Mouse (Mus musculus): Measurements from ENCODE around the gene Gm28308. TPM values are rescaled to one million over a fixed set of nuclear protein-coding genes. Genes with fewer than 3 reads are reported as not detected.

The Gm28308 gene
- total and polyA plus RNA-seq, 3 experiments: not detected

- Histone ChIP-seq H3K9me3 (replicated peaks; ENCODE audit: insufficient read depth, low read length) (no peaks in the 10 kb centered on the region), H3K9ac (ENCODE audit: control insufficient read depth, low read depth, low read length, poor library complexity, severe bottlenecking) (no peak overlapping the region), H3K4me3 (ENCODE audit: control insufficient read depth in 1 of 2, insufficient read depth in 1 of 2, low read depth in 2 of 2, low read length in 2 of 2) (no peak overlapping the region), H3K79me2 (ENCODE audit: control insufficient read depth, insufficient read depth, low read length, poor library complexity) (no peaks in the 10 kb centered on the region), H3K27ac (ENCODE audit: control insufficient read depth, low read depth, low read length) (no peak overlapping the region), H3K4me1 (ENCODE audit: control insufficient read depth in 1 of 2, insufficient read depth in 2 of 2, low read length in 2 of 2) (no peaks in the 10 kb centered on the region), H3K36me3 (ENCODE audit: control insufficient read depth in 1 of 2, insufficient read depth in 2 of 2, low read length in 2 of 2) (no peaks in the 10 kb centered on the region), H3K27me3 (ENCODE audit: control insufficient read depth in 1 of 2, insufficient read depth in 2 of 2, low read length in 2 of 2) (no peaks in the 10 kb centered on the region)
- TF ChIP-seq ETS1 (IDR thresholded peaks at IDR 0.05; ENCODE audit: low read depth, low read length) (no peak), SMC3 (IDR thresholded peaks at IDR 0.05; ENCODE audit: low read depth, low read length) (no peak), POLR2A (IDR thresholded peaks at IDR 0.05; ENCODE audit: control insufficient read depth in 1 of 2, insufficient read depth in 1 of 2, low read depth in 1 of 2, low read length in 2 of 2, poor library complexity in 1 of 2) (no peak), POLR2AphosphoS2 (IDR thresholded peaks at IDR 0.05; ENCODE audit: low read length) (no peak), BHLHE40 (IDR thresholded peaks at IDR 0.05; ENCODE audit: borderline replicate concordance, low read depth, low read length) (no peak), NELFE (IDR thresholded peaks at IDR 0.05; ENCODE audit: low read depth, low read length) (no peak), TCF12 (IDR thresholded peaks at IDR 0.05; ENCODE audit: low read depth, low read length) (no peak), CTCF (IDR thresholded peaks at IDR 0.05 in 2 of 3, conservative IDR thresholded peaks at IDR 0.05 in 1 of 3; ENCODE audit: control insufficient read depth in 1 of 3, insufficient read depth in 1 of 3, low read depth in 2 of 3, low read length in 3 of 3, poor library complexity in 1 of 3, severe bottlenecking in 1 of 3) (no peak), CHD1 (IDR thresholded peaks at IDR 0.05; ENCODE audit: low read depth, low read length) (no peak), MAX (IDR thresholded peaks at IDR 0.05; ENCODE audit: low read length) (no peak), MEF2A (IDR thresholded peaks at IDR 0.05; ENCODE audit: extremely low read depth, insufficient replicate concordance, low read depth, low read length, poor library complexity, severe bottlenecking) (no peak), USF1 (IDR thresholded peaks at IDR 0.05; ENCODE audit: low read depth, low read length) (no peak), RAD21 (IDR thresholded peaks at IDR 0.05; ENCODE audit: low read depth, low read length) (no peak), RCOR1 (IDR thresholded peaks at IDR 0.05; ENCODE audit: low read depth, low read length) (no peak), HCFC1 (IDR thresholded peaks at IDR 0.05; ENCODE audit: low read depth, low read length) (no peak), MAZ (IDR thresholded peaks at IDR 0.05; ENCODE audit: low read depth, low read length) (no peak), USF2 (IDR thresholded peaks at IDR 0.05; ENCODE audit: borderline replicate concordance in 1 of 2, insufficient read depth in 1 of 2, low read depth in 1 of 2, low read length in 2 of 2) (no peak), MXI1 (IDR thresholded peaks at IDR 0.05; ENCODE audit: low read depth, low read length) (no peak), ELF1 (IDR thresholded peaks at IDR 0.05; ENCODE audit: low read depth, low read length) (no peak)
- no peak for DNase-seq (ENCODE audit: low read depth, low spot score)
Observed at GRCm38 (mm10) chr6:52232984-52233545, 19.9 kb upstream of the Gm28308 start.

GRCm38 (mm10) chr6:52232568-52232965 lies 19.4 kb upstream of the Gm28308 start:
- TF ChIP-seq CHD2 (IDR thresholded peaks at IDR 0.05; ENCODE audit: low read length): no peak
- TF ChIP-seq EP300 (IDR thresholded peaks at IDR 0.05; ENCODE audit: low read depth in 1 of 2, low read length in 2 of 2): no peak
- TF ChIP-seq UBTF (IDR thresholded peaks at IDR 0.05; ENCODE audit: borderline replicate concordance, insufficient read depth, low read depth, low read length): no peak
- TF ChIP-seq TAL1 (IDR thresholded peaks at IDR 0.05; ENCODE audit: low read length): no peak
- TF ChIP-seq RCOR1 (IDR thresholded peaks at IDR 0.05; ENCODE audit: low read depth, low read length): no peak
- no peak for TF ChIP-seq TBP (IDR thresholded peaks at IDR 0.05; ENCODE audit: low read depth, low read length)
- no peak for TF ChIP-seq ZC3H11A (IDR thresholded peaks at IDR 0.05; ENCODE audit: low read depth, low read length)
- TF ChIP-seq HCFC1 (IDR thresholded peaks at IDR 0.05; ENCODE audit: low read depth, low read length): no peak
- TF ChIP-seq MXI1 (IDR thresholded peaks at IDR 0.05; ENCODE audit: low read depth, low read length): no peak
- no peak for TF ChIP-seq POLR2AphosphoS2 (IDR thresholded peaks at IDR 0.05; ENCODE audit: low read length)
- TF ChIP-seq POLR2AphosphoS5 (IDR thresholded peaks at IDR 0.05; ENCODE audit: borderline replicate concordance, low read depth, low read length): no peak
- no peak for TF ChIP-seq KAT2A (conservative IDR thresholded peaks at IDR 0.05; ENCODE audit: low read depth, low read length)
- no peak for TF ChIP-seq USF2 (IDR thresholded peaks at IDR 0.05; ENCODE audit: borderline replicate concordance in 1 of 2, insufficient read depth in 1 of 2, low read depth in 1 of 2, low read length in 2 of 2)
- no peak for TF ChIP-seq RAD21 (IDR thresholded peaks at IDR 0.05; ENCODE audit: low read depth, low read length)
- no peak for TF ChIP-seq ZMIZ1 (IDR thresholded peaks at IDR 0.05; ENCODE audit: low read depth, low read length)
- no peak for TF ChIP-seq CHD1 (IDR thresholded peaks at IDR 0.05; ENCODE audit: low read depth, low read length)
- no peak for TF ChIP-seq MAZ (IDR thresholded peaks at IDR 0.05; ENCODE audit: low read depth, low read length)
- H3K27me3 ChIP-seq (ENCODE audit: control insufficient read depth in 1 of 2, insufficient read depth in 2 of 2, low read length in 2 of 2): no peaks in the 10 kb centered on the region
- H3K9me3 ChIP-seq (replicated peaks; ENCODE audit: insufficient read depth, low read length): no peaks in the 10 kb centered on the region
- H3K27ac ChIP-seq (ENCODE audit: control insufficient read depth, low read depth, low read length): no peak overlapping the region
- H3K4me3 ChIP-seq (ENCODE audit: control insufficient read depth in 1 of 2, insufficient read depth in 1 of 2, low read depth in 2 of 2, low read length in 2 of 2): no peak overlapping the region
- no peaks in the 10 kb centered on the region for H3K4me1 ChIP-seq (ENCODE audit: control insufficient read depth in 1 of 2, insufficient read depth in 2 of 2, low read length in 2 of 2)
- no peaks in the 10 kb centered on the region for H3K79me2 ChIP-seq (ENCODE audit: control insufficient read depth, insufficient read depth, low read length, poor library complexity)
- no peak overlapping the region for H3K9ac ChIP-seq (ENCODE audit: control insufficient read depth, low read depth, low read length, poor library complexity, severe bottlenecking)
- no peak for DNase-seq (ENCODE audit: low read depth, low spot score)
- H3K36me3 ChIP-seq (ENCODE audit: control insufficient read depth in 1 of 2, insufficient read depth in 2 of 2, low read length in 2 of 2): no peaks in the 10 kb centered on the region
